Mouse (Mus musculus): ENCODE results near the gene Lrrc8b. TPM values are rescaled to one million over a fixed set of nuclear protein-coding genes. Genes with fewer than 3 reads are reported as not detected.

Gene Lrrc8b
- total and polyA plus RNA-seq, 3 experiments: 7.4 to 14.0 TPM; not detected in 1

- Histone ChIP-seq H3K27me3 (ENCODE audit: control insufficient read depth in 1 of 2, insufficient read depth in 2 of 2, low read length in 2 of 2) (no peaks in the 10 kb centered on the region), H3K4me3 (ENCODE audit: control insufficient read depth in 1 of 2, insufficient read depth in 1 of 2, low read depth in 2 of 2, low read length in 2 of 2) (no peak overlapping the region), H3K27ac (ENCODE audit: control insufficient read depth, low read depth, low read length) (no peak overlapping the region), H3K9ac (ENCODE audit: control insufficient read depth, low read depth, low read length, poor library complexity, severe bottlenecking) (no peak overlapping the region), H3K4me1 (ENCODE audit: control insufficient read depth in 1 of 2, insufficient read depth in 2 of 2, low read length in 2 of 2) (no peaks in the 10 kb centered on the region; a peak in 2 of 4 replicates), H3K36me3 (ENCODE audit: control insufficient read depth in 1 of 2, insufficient read depth in 2 of 2, low read length in 2 of 2) (peaks cover 0 to 5% of the 10 kb centered on the region in 2 experiments; a peak in 1 of 4 replicates), H3K79me2 (ENCODE audit: control insufficient read depth, insufficient read depth, low read length, poor library complexity) (peaks cover 3% of the 10 kb centered on the region; the same call in 1 of the 2 replicates), H3K9me3 (replicated peaks; ENCODE audit: insufficient read depth, low read length) (no peaks in the 10 kb centered on the region)
- DNase-seq (ENCODE audit: low read depth, low spot score): no peak
- no peak for TF ChIP-seq USF1 (IDR thresholded peaks at IDR 0.05; ENCODE audit: low read depth, low read length)
Observed at GRCm38 (mm10) chr5:105428265-105428974, 12.8 kb downstream of the Lrrc8b start.

GRCm38 (mm10) chr5:105430148-105430547 lies 14.6 kb downstream of the Lrrc8b start:
- Histone ChIP-seq H3K4me1 (ENCODE audit: control insufficient read depth in 1 of 2, insufficient read depth in 2 of 2, low read length in 2 of 2) (peaks cover 10 to 12% of the 10 kb centered on the region in 2 experiments), H3K4me3 (ENCODE audit: control insufficient read depth in 1 of 2, insufficient read depth in 1 of 2, low read depth in 2 of 2, low read length in 2 of 2) (no peak overlapping the region), H3K36me3 (ENCODE audit: control insufficient read depth in 1 of 2, insufficient read depth in 2 of 2, low read length in 2 of 2) (peaks cover 0 to 16% of the 10 kb centered on the region in 2 experiments; a peak in 2 of 4 replicates), H3K9ac (ENCODE audit: control insufficient read depth, low read depth, low read length, poor library complexity, severe bottlenecking) (no peak overlapping the region), H3K27ac (ENCODE audit: control insufficient read depth, low read depth, low read length) (no peak overlapping the region), H3K27me3 (ENCODE audit: control insufficient read depth in 1 of 2, insufficient read depth in 2 of 2, low read length in 2 of 2) (no peaks in the 10 kb centered on the region), H3K79me2 (ENCODE audit: control insufficient read depth, insufficient read depth, low read length, poor library complexity) (peaks cover 2% of the 10 kb centered on the region; the same call in 1 of the 2 replicates), H3K9me3 (replicated peaks; ENCODE audit: insufficient read depth, low read length) (no peaks in the 10 kb centered on the region)
- no peak for DNase-seq (ENCODE audit: low read depth, low spot score)
- TF ChIP-seq ZKSCAN1 (IDR thresholded peaks at IDR 0.05; ENCODE audit: low read depth, low read length) (no peak), RAD21 (IDR thresholded peaks at IDR 0.05; ENCODE audit: low read depth, low read length) (no peak), GABPA (IDR thresholded peaks at IDR 0.05; ENCODE audit: low read depth, low read length) (no peak), CHD1 (IDR thresholded peaks at IDR 0.05; ENCODE audit: low read depth, low read length) (no peak), BHLHE40 (IDR thresholded peaks at IDR 0.05; ENCODE audit: borderline replicate concordance, low read depth, low read length) (no peak)

DNA sequence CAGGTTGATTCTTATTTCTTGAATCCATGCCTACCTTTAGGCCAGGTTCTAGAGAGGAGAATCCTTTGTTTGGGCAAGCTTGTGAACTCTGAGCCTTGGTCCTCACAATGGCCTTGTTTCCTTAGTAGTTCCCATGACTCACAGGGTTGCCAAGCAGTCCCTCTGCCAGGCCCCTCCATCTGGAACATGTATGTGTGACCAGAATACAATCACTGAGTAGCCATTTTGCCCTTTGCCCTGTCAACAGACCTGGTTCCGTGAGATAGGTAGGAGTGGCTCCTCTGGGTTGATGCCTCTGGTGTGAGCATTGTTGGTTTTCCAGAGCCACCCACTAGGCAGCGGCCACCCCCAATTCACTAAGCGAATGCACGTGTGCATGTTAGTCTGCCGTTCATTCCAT lies 24.0 kb downstream of the Lrrc8b start:
- no peaks in the 10 kb centered on the region for H3K9me3 ChIP-seq (replicated peaks; ENCODE audit: insufficient read depth, low read length)
- H3K4me1 ChIP-seq (ENCODE audit: control insufficient read depth in 1 of 2, insufficient read depth in 2 of 2, low read length in 2 of 2): peaks cover 15 to 47% of the 10 kb centered on the region in 2 experiments
- H3K9ac ChIP-seq (ENCODE audit: control insufficient read depth, low read depth, low read length, poor library complexity, severe bottlenecking): no peak overlapping the region
- H3K27ac ChIP-seq (ENCODE audit: control insufficient read depth, low read depth, low read length): no peak overlapping the region
- TF ChIP-seq MAFK (IDR thresholded peaks at IDR 0.05; ENCODE audit: borderline replicate concordance, low read depth, low read length): no peak
- TF ChIP-seq MAX (IDR thresholded peaks at IDR 0.05; ENCODE audit: low read length): no peak
- TF ChIP-seq POLR2AphosphoS5 (IDR thresholded peaks at IDR 0.05; ENCODE audit: borderline replicate concordance, low read depth, low read length): no peak
- TF ChIP-seq ZC3H11A (IDR thresholded peaks at IDR 0.05; ENCODE audit: low read depth, low read length): no peak
- peaks cover 0 to 48% of the 10 kb centered on the region in 2 experiments; a peak in 2 of 4 replicates for H3K36me3 ChIP-seq (ENCODE audit: control insufficient read depth in 1 of 2, insufficient read depth in 2 of 2, low read length in 2 of 2)
- H3K27me3 ChIP-seq (ENCODE audit: control insufficient read depth in 1 of 2, insufficient read depth in 2 of 2, low read length in 2 of 2): no peaks in the 10 kb centered on the region
- H3K4me3 ChIP-seq (ENCODE audit: control insufficient read depth in 1 of 2, insufficient read depth in 1 of 2, low read depth in 2 of 2, low read length in 2 of 2): no peak overlapping the region
- H3K79me2 ChIP-seq (ENCODE audit: control insufficient read depth, insufficient read depth, low read length, poor library complexity): peaks cover 8% of the 10 kb centered on the region; the same call in 1 of the 2 replicates
- no peak for DNase-seq (ENCODE audit: low read depth, low spot score)
